7 mouse cellular contexts compared by ENCODE assay signal in genomic region chr8:107503354-107503753, GRCm38 (mm10).
DNase-seq lines count a peak whose midpoint lies in the region; ATAC-seq and TF ChIP-seq lines count a peak whose summit lies in the region.

No protein-coding gene starts in this region.

- H3K9ac ChIP-seq in intestine, postnatal 0 days (ENCODE audit: low read depth, low read length): no peak overlapping the region

- ATAC-seq in intestine, postnatal 0 days: peak; percentile 63
- peak; percentile 56 for ATAC-seq in megakaryocyte progenitor cell, adult 5-6 weeks (replicated peaks; ENCODE audit: poor library complexity)

- no peak for TF ChIP-seq POLR2A in cerebellum, adult 2 months (IDR thresholded peaks at IDR 0.05; ENCODE audit: borderline replicate concordance, insufficient read depth, low read length)

- H3K4me1 ChIP-seq in embryonic facial prominence, embryonic 10.5 days: peaks cover 50% of the 10 kb centered on the region
- no peaks in the 10 kb centered on the region; the same call in 1 of the 2 replicates for H3K4me1 ChIP-seq in intestine, postnatal 0 days (replicated peaks; ENCODE audit: control insufficient read depth, insufficient read depth, low read length)
- peaks cover 20% of the 10 kb centered on the region for H3K4me1 ChIP-seq in cerebellum, adult 2 months (ENCODE audit: control insufficient read depth, insufficient read depth, low read length)

- H3K36me3 ChIP-seq in embryonic facial prominence, embryonic 10.5 days (replicated peaks): peaks cover 26% of the 10 kb centered on the region
- H3K36me3 ChIP-seq in intestine, postnatal 0 days (ENCODE audit: control insufficient read depth, insufficient read depth): peaks cover 21% of the 10 kb centered on the region

- no peak overlapping the region for H3K4me3 ChIP-seq in embryonic facial prominence, embryonic 10.5 days
- H3K4me3 ChIP-seq in intestine, postnatal 0 days (ENCODE audit: low read depth, low read length): no peak overlapping the region
- H3K4me3 ChIP-seq in cerebellum, adult 2 months (replicated peaks; ENCODE audit: insufficient read depth, low read depth, low read length): no peak overlapping the region

- peak overlapping the region; percentile 7; the same call in 1 of the 2 replicates for H3K4me2 ChIP-seq in intestine, postnatal 0 days (replicated peaks; ENCODE audit: low read depth)

- WGBS in embryonic facial prominence, embryonic 10.5 days: 20% methylated on average over 6 of the region's 6 CpGs
- 1% methylated on average over 6 of the region's 6 CpGs for WGBS in intestine, postnatal 0 days
- WGBS in cerebellum, adult 2 months: 63% methylated on average over 6 of the region's 6 CpGs

- H3K27ac ChIP-seq in embryonic facial prominence, embryonic 10.5 days (replicated peaks): peak overlapping the region; percentile 79
- H3K27ac ChIP-seq in intestine, postnatal 0 days (ENCODE audit: low read depth, low read length): no peak overlapping the region; the same call in 1 of the 2 replicates
- H3K27ac ChIP-seq in cerebellum, adult 2 months (ENCODE audit: insufficient read depth, low read length): no peak overlapping the region

- DNase-seq in NIH3T3 (ENCODE audit: low read depth): peak; percentile 85
- peak; percentile 79 for DNase-seq in embryonic facial prominence, embryonic 10.5 days (ENCODE audit: low spot score)
- DNase-seq in ovary, adult 18-20 months (ENCODE audit: low spot score): no peak
- no peak for DNase-seq in cerebellum, adult 2 months
- DNase-seq in urinary bladder, postnatal 36 days (ENCODE audit: low spot score in 2 of 2): no peak

- H3K27me3 ChIP-seq in embryonic facial prominence, embryonic 10.5 days (replicated peaks; ENCODE audit: low read depth, poor library complexity, severe bottlenecking): no peaks in the 10 kb centered on the region
- no peaks in the 10 kb centered on the region for H3K27me3 ChIP-seq in intestine, postnatal 0 days (replicated peaks; ENCODE audit: control insufficient read depth, insufficient read depth, low read length)
- H3K27me3 ChIP-seq in cerebellum, adult 2 months (ENCODE audit: control insufficient read depth, insufficient read depth, low read length): no peaks in the 10 kb centered on the region

- no peaks in the 10 kb centered on the region for H3K9me3 ChIP-seq in embryonic facial prominence, embryonic 10.5 days
- H3K9me3 ChIP-seq in intestine, postnatal 0 days (ENCODE audit: control insufficient read depth): no peaks in the 10 kb centered on the region

- TF ChIP-seq CTCF in intestine, postnatal 0 days (IDR thresholded peaks at IDR 0.05; ENCODE audit: low read depth): no peak
- no peak for TF ChIP-seq CTCF in cerebellum, adult 2 months (IDR thresholded peaks at IDR 0.05; ENCODE audit: borderline replicate concordance, insufficient read depth, low read depth, low read length)

Comparison
In these comparisons a context has a peak if more than half of its experiments do, and no peak if none do; other contexts are left out.
1. DNase-seq: peak in NIH3T3 (single experiment) and embryonic facial prominence, embryonic 10.5 days (single experiment); none in ovary, adult 18-20 months (single experiment), cerebellum, adult 2 months (0 of 2) and urinary bladder, postnatal 36 days (0 of 2).